In genomic region chr17:34034064-34034463, GRCm38 (mm10) we compare ENCODE assay signal across 8 mouse cellular contexts. TPM values are rescaled to one million over a fixed set of nuclear protein-coding genes. Genes with fewer than 3 reads are reported as not detected.
A peak's percentile ranks its signal among the peaks of the same experiment; 100 is the strongest.
DNase-seq lines count a peak whose midpoint lies in the region; ATAC-seq and TF ChIP-seq lines count a peak whose summit lies in the region.

No protein-coding gene starts in this region.

- TF ChIP-seq EP300 in lung, postnatal 0 days (IDR thresholded peaks at IDR 0.05), result no peak

- TF ChIP-seq CTCF in lung, postnatal 0 days (IDR thresholded peaks at IDR 0.05), result peak; percentile 81
- peak; percentile 63; the same call in 1 of the 2 replicates for TF ChIP-seq CTCF in spleen, adult 2 months (IDR thresholded peaks at IDR 0.05; ENCODE audit: extremely low read depth, insufficient read depth, insufficient read length, insufficient replicate concordance)

- peaks cover 18% of the 10 kb centered on the region for H3K36me3 ChIP-seq in lung, postnatal 0 days (ENCODE audit: insufficient read depth, low read length)
- H3K36me3 ChIP-seq in spleen, adult 2 months (ENCODE audit: control insufficient read depth, insufficient read depth, low read length), result peaks cover 40% of the 10 kb centered on the region

- TF ChIP-seq POLR2A in spleen, adult 2 months (IDR thresholded peaks at IDR 0.05; ENCODE audit: low read depth, low read length), result no peak

- ATAC-seq in lung, postnatal 0 days, result no peak

- WGBS in lung, postnatal 0 days, result 66% methylated on average over 10 of the region's 10 CpGs
- 82% methylated on average over 10 of the region's 10 CpGs for WGBS in spleen, adult 2 months

- peak; percentile 81 for DNase-seq in embryo, embryonic 10.5 days (ENCODE audit: low spot score)
- no peak for DNase-seq in embryo, embryonic 10 days (ENCODE audit: low spot score)
- peak; percentile 29 for DNase-seq in urinary bladder, adult 2 months (ENCODE audit: low spot score)
- no peak for DNase-seq in urinary bladder, postnatal 10 days (ENCODE audit: low spot score)
- DNase-seq in embryo, embryonic 9.5 days (ENCODE audit: extremely low spot score), result peak; percentile 71
- DNase-seq in induced T-regulatory cell, adult 2 months (ENCODE audit: low read depth), result peak; percentile 92
- DNase-seq in lung, postnatal 0 days (ENCODE audit: low spot score), result peak; percentile 64
- DNase-seq in spleen, adult 2 months (ENCODE audit: low read depth in 1 of 2, low spot score in 2 of 2), result peak; percentile 58 to 68

- no peak overlapping the region for H3K4me2 ChIP-seq in lung, postnatal 0 days (replicated peaks; ENCODE audit: low read depth, low read length)

- H3K4me1 ChIP-seq in lung, postnatal 0 days (ENCODE audit: insufficient read depth, low read depth, low read length), result peaks cover 35% of the 10 kb centered on the region
- H3K4me1 ChIP-seq in spleen, adult 2 months (ENCODE audit: control insufficient read depth, insufficient read depth, insufficient read length), result peaks cover 10% of the 10 kb centered on the region; the same call in 1 of the 2 replicates

- no peaks in the 10 kb centered on the region for H3K9me3 ChIP-seq in lung, postnatal 0 days (ENCODE audit: low read length)

- no peak overlapping the region for H3K4me3 ChIP-seq in lung, postnatal 0 days (ENCODE audit: low read depth, low read length)
- no peak overlapping the region for H3K4me3 ChIP-seq in spleen, adult 2 months (ENCODE audit: extremely low read depth, insufficient read depth, insufficient read length)

- H3K9ac ChIP-seq in lung, postnatal 0 days (replicated peaks; ENCODE audit: low read depth), result no peak overlapping the region

- H3K27ac ChIP-seq in lung, postnatal 0 days (ENCODE audit: low read length), result no peak overlapping the region
- H3K27ac ChIP-seq in spleen, adult 2 months (ENCODE audit: insufficient read depth, low read length), result no peak overlapping the region

- no peaks in the 10 kb centered on the region for H3K27me3 ChIP-seq in lung, postnatal 0 days (replicated peaks; ENCODE audit: insufficient read depth, low read length)
- no peaks in the 10 kb centered on the region for H3K27me3 ChIP-seq in spleen, adult 2 months (ENCODE audit: control insufficient read depth, insufficient read depth, low read length)

RNA-seq across cellular contexts. Expression of gene Rxrb, which starts 2.5 kb away (rescaled TPM):
- 47.7 and 53.1 TPM in 2 replicates for polyA plus RNA-seq in urinary bladder, adult 2 months (2012; rRNA removed)
- 35.0 and 35.7 TPM in 2 replicates for polyA plus RNA-seq in lung, postnatal 0 days (2015; fragmentation: Nextera tagmentation; extraction: Ambion mirVana)
- 76.9 and 99.7 TPM in 2 replicates for polyA plus RNA-seq in spleen, adult 2 months (2012; rRNA removed)

RNA-seq across cellular contexts. Expression of gene Slc39a7, which starts 2.6 kb away (rescaled TPM):
- polyA plus RNA-seq in urinary bladder, adult 2 months (2012; rRNA removed), result 106 and 110 TPM in 2 replicates
- polyA plus RNA-seq in lung, postnatal 0 days (2015; fragmentation: Nextera tagmentation; extraction: Ambion mirVana), result 130 and 131 TPM in 2 replicates
- polyA plus RNA-seq in spleen, adult 2 months (2012; rRNA removed), result 86.8 and 99.4 TPM in 2 replicates

RNA-seq across cellular contexts. Expression of gene Col11a2, which starts 5.2 kb away (rescaled TPM):
- 0.99 and 1.8 TPM in 2 replicates for polyA plus RNA-seq in urinary bladder, adult 2 months (2012; rRNA removed)
- 0.25 and 0.44 TPM in 2 replicates for polyA plus RNA-seq in lung, postnatal 0 days (2015; fragmentation: Nextera tagmentation; extraction: Ambion mirVana)
- polyA plus RNA-seq in spleen, adult 2 months (2012; rRNA removed), result 4.7 and 6.4 TPM in 2 replicates

RNA-seq across cellular contexts. Expression of gene H2-Ke6, which starts 6.2 kb away (rescaled TPM):
- polyA plus RNA-seq in urinary bladder, adult 2 months (2012; rRNA removed), result 86.6 and 112 TPM in 2 replicates
- polyA plus RNA-seq in lung, postnatal 0 days (2015; fragmentation: Nextera tagmentation; extraction: Ambion mirVana), result 57.9 and 59.8 TPM in 2 replicates
- polyA plus RNA-seq in spleen, adult 2 months (2012; rRNA removed), result 122 and 202 TPM in 2 replicates

RNA-seq across cellular contexts. Expression of gene Ring1, which starts 9.6 kb away (rescaled TPM):
- 46.1 and 76.8 TPM in 2 replicates for polyA plus RNA-seq in urinary bladder, adult 2 months (2012; rRNA removed)
- polyA plus RNA-seq in lung, postnatal 0 days (2015; fragmentation: Nextera tagmentation; extraction: Ambion mirVana), result 18.8 and 19.1 TPM in 2 replicates
- 52.0 and 61.3 TPM in 2 replicates for polyA plus RNA-seq in spleen, adult 2 months (2012; rRNA removed)

Comparison
In these comparisons a context has a peak if more than half of its experiments do, and no peak if none do; other contexts are left out.
1. DNase-seq: peak in embryo, embryonic 10.5 days (single experiment), urinary bladder, adult 2 months (single experiment), embryo, embryonic 9.5 days (single experiment), induced T-regulatory cell, adult 2 months (single experiment), lung, postnatal 0 days (single experiment) and spleen, adult 2 months (2 of 2); none in embryo, embryonic 10 days (single experiment) and urinary bladder, postnatal 10 days (single experiment).